Mouse (Mus musculus) adrenal gland, postnatal 14 days (tissue): ENCODE measurements around the gene Pou5f2. TPM values are rescaled to one million over a fixed set of nuclear protein-coding genes. Genes with fewer than 3 reads are reported as not detected.

Source experiments
- DNase-seq: peaks from one replicate; pipeline ENCODE4 v3.0.0; 2021; ENCODE audit warnings: mixed read lengths
- long read RNA-seq, 2 experiments: library from polyadenylated mRNA; stranded (forward); transcript quantifications; one replicate each; pipeline ENCODE4 v2.0.0; 2021
- total RNA-seq: library from RNA; stranded (reverse); gene quantifications from 2 replicates; pipeline ENCODE4 v1.2.3, GENCODE M21; 2021

Gene Pou5f2
- total RNA-seq = 0.63 and 1.4 TPM in 2 replicates
- long read RNA-seq, experiment 1 = 0 reads
- long read RNA-seq, experiment 2 = 0 reads

- DNase-seq = peak; percentile 18
These were observed at the start of gene Pou5f2 for GRCm38 (mm10) chr13:78024683-78025294. Gene Pou5f2, plus strand, starts transcription at chr13:78024902.

- DNase-seq = no peak
These were observed 48.5 kb upstream of the Pou5f2 start for GRCm38 (mm10) chr13:77976248-77976647.

- no peak for DNase-seq
These were observed 47.6 kb upstream of the Pou5f2 start for GRCm38 (mm10) chr13:77977121-77977520.

- DNase-seq = peak; percentile 44
These were observed 42.4 kb upstream of the Pou5f2 start for GRCm38 (mm10) chr13:77982105-77982851.

GRCm38 (mm10) chr13:77982852-77983202 is 41.9 kb upstream of the Pou5f2 start:
- DNase-seq = peak; percentile 7

GRCm38 (mm10) chr13:77991189-77991886 is 33.4 kb upstream of the Pou5f2 start:
- DNase-seq = no peak

- DNase-seq = no peak
These were observed 20.1 kb upstream of the Pou5f2 start for GRCm38 (mm10) chr13:78004649-78005048.

GRCm38 (mm10) chr13:78005344-78005743 is 19.4 kb upstream of the Pou5f2 start:
- DNase-seq = no peak

- DNase-seq = peak; percentile 14
These were observed 14.5 kb upstream of the Pou5f2 start for GRCm38 (mm10) chr13:78010176-78010575.

- no peak for DNase-seq
These were observed 8.1 kb downstream of the Pou5f2 start for GRCm38 (mm10) chr13:78032821-78033220.

- DNase-seq = no peak
These were observed 12.5 kb downstream of the Pou5f2 start for GRCm38 (mm10) chr13:78037203-78037602.

GRCm38 (mm10) chr13:78043203-78043602 is 18.5 kb downstream of the Pou5f2 start:
- no peak for DNase-seq

- DNase-seq = no peak
These were observed 20.4 kb downstream of the Pou5f2 start for GRCm38 (mm10) chr13:78045116-78045515.

Other genes with a start within 250 kb of the Pou5f2 start
- gene Nr2f1, start 174.9 kb downstream of the Pou5f2 start, total RNA-seq = 19.6 and 22.0 TPM in 2 replicates